Mouse (Mus musculus): ENCODE data around the gene Hsd17b3. TPM values are rescaled to one million over a fixed set of nuclear protein-coding genes. Genes with fewer than 3 reads are reported as not detected.
A peak's percentile ranks its signal among the peaks of the same experiment; 100 is the strongest.

Hsd17b3 gene
- total RNA-seq, 2 experiments from 2014 or later, result not detected

DNA sequence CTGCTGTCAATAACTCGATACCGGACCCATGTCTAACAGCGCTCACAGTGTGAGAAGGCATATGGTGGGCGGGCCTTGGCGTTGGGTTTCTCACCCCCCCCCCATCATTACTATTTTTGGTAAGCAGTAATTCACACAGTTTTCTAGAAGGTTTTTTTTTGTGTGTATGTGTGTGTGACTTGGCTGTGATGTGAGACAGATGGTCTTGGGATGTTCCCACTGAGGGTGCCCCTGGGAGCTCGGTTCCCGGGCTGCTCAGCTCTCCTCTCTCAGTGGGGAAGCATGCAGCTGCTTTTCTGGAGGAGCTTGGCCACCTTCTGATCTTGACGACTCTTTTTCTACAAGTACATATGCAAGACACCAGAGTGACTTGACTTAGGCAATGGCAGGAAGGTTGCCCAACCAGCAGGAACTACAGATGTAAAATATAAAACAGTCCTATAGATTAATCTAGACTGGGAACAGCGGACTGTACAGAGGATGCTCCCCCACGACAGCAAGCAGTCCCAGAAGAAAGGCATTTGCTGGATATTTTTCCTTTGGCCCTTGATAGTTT is 70.4 kb downstream of the Hsd17b3 start:
- DNase-seq, result peak; percentile 24

DNA sequence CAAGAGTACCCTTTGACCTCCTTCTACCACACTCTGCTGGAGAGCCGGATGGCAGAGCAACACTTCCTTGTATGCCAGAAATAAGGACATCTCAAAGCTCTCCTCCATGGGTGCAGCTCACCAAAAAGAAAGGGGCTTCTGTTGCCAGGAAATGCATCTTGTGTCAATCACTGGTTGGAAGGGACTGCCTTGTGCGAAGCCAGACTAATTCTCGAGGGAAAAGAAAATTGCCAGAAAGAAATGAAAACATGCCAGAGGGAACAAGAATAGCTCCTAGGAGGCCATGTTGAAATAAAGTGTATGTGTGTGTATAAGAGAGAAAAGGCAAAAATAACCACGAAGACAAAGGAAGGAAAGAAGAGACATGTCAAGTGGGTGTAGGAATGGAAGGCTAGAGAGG is 73.0 kb downstream of the Hsd17b3 start:
- DNase-seq, result no peak

DNA sequence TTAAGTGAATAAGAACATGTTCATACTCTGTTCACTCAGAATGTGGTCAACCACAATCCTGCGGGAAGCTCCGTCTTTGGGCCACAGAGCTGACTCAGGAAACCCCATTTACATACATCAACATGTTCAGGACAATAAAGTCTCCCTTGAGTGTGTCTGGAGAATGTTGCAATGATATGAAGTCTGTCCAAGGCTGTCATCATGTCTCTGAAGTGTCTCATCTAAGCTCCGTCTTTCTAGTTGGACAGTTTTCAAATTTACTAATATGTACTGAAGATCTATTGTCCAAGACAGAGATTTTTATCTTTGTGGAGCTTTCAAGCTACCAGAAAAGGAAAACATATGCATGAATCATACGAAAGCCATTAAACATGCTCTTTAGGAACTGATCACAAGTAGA is 77.9 kb downstream of the Hsd17b3 start:
- no peak for DNase-seq

Other genes starting within 250 kb of the Hsd17b3 start
- 1 to 10 TPM; 1.3 to 1.8 TPM for gene Slc35d2, start 40.1 kb upstream of the Hsd17b3 start, total RNA-seq (2021)
- 10 to 100 TPM in 1 of 2 experiments, 1 to 10 TPM in 1; 9.8 to 12.5 TPM for gene Zfp367, start 64.0 kb upstream of the Hsd17b3 start, total RNA-seq (2021)
- 10 to 100 TPM; 22.9 to 25.5 TPM for gene Habp4, start 72.6 kb upstream of the Hsd17b3 start, total RNA-seq (2021)
- gene Cdc14b, start 186.1 kb upstream of the Hsd17b3 start, total RNA-seq (2021), result 1 to 10 TPM; 4.5 to 6.8 TPM
- gene Aaed1, start 223.5 kb upstream of the Hsd17b3 start, total RNA-seq (2021), result 10 to 100 TPM; 32.2 to 37.2 TPM

Measured in gastrocnemius, postnatal 10 days (tissue).